Mouse (Mus musculus) bone marrow macrophage, adult 2 months (primary cell): ENCODE data around the gene Tubgcp6.

Experiments used
- CTCF ChIP-seq: IDR thresholded peaks from 2 replicates; pipeline ENCODE4 v1.5.1; 2012; ENCODE audit warnings: low read depth, mild to moderate bottlenecking, low read length, moderate library complexity
- POLR2A ChIP-seq: IDR thresholded peaks from 2 replicates; pipeline ENCODE4 v1.6.1; 2012; ENCODE audit warnings: mild to moderate bottlenecking, low read depth, low read length, borderline replicate concordance

DNA sequence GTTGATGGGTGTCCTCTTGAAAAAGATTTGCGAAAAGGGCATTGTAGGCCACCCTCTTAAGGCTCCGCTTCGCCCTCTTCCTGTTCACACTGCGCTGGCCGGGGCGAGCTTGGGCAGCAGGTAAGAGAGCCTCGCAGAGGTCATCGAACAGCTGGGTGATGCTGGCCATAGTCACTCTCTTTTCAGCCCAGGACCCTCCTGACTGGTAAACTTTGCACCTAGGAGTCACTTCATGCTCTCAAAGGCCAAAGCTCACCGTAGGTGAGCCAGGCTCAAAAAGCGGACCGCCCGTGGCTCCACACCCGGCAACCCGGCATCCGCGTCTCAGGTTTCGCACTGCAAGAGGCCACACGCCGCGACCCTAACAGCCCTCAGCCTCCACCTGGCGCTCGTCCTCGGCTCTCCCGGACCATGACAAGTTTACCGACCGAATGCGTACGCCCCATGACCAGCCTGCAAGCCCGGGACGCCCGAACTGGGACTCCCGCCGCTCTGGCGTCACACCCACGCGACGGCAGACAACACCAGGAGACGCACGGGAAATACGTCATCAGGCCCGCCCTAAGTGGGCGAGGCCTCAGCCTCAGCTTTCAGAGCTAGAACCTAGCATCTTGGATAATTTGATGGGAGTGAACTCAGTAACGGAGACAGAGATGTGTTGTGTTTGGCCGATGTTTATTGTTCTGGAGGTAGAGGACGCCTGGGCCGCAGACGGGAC, at the start of gene Tubgcp6:
- 0 out of 2 replicates have a peak, but pooled peaks have one; percentile 60 for TF ChIP-seq POLR2A
- no peak for TF ChIP-seq CTCF
